Mouse (Mus musculus): ENCODE measurements at regions not wholly inside any gene's neighbourhood (a gene's known extent, or its start where the extent isn't known, plus 50 kb on each side); places are given as distances from the start of the nearest gene placed in this dataset.

- TF ChIP-seq CTCF (IDR thresholded peaks at IDR 0.05; ENCODE audit: borderline replicate concordance, extremely low read depth, insufficient read depth, insufficient read length) (no peak), POLR2A (IDR thresholded peaks at IDR 0.05; ENCODE audit: borderline replicate concordance, extremely low read depth, insufficient read depth, insufficient read length, poor library complexity, severe bottlenecking) (no peak)
Observed at GRCm38 (mm10) chr15:94089856-94090255, 375.4 kb downstream of the Adamts20 start.
